Mouse (Mus musculus) stomach, postnatal 0 days (tissue): ENCODE measurements at regions not wholly inside any gene's neighbourhood (a gene's known extent, or its start where the extent isn't known, plus 50 kb on each side); places are given as distances from the start of the nearest gene placed in this dataset.

Experiments
- CTCF ChIP-seq: IDR thresholded peaks from 2 replicates; pipeline ENCODE4 v1.5.1; 2016; ENCODE audit warnings: antibody characterized with exemption, low read depth, mild to moderate bottlenecking, moderate library complexity
- EP300 ChIP-seq: optimal IDR thresholded peaks from 2 replicates; pipeline ENCODE3; 2016; ENCODE audit warnings: antibody characterized with exemption

DNA sequence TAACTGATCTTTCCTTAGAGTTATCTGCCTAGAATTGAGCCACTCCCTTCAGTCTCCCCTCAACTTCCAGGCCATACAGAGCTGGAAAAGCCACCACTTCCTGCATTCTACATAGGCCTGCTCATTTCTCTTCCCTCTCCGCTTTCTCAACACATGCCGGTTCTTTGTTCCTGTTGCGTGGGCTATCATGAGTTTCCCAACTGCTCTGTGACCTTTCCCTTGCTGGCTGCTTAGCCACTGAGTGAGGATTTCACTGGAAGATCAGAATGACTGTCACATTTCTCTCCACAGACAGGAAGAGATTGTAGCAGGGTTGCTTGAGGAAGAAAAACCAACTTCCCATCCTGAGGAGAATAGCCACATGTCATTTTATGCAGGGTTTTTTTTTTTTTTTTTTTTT lies 1133.6 kb upstream of the A1bg start:
- TF ChIP-seq EP300 = no peak
- TF ChIP-seq CTCF = no peak
